Mouse (Mus musculus) intestine, embryonic 16.5 days (tissue): ENCODE measurements around the gene Tpk1. TPM values are rescaled to one million over a fixed set of nuclear protein-coding genes. Genes with fewer than 3 reads are reported as not detected.

Experiments used
- ATAC-seq: fragments of 200-750 bp; cut with Nextera tagmentation; 2 replicates; pipeline ENCODE4 v1.8.0; 2017; ENCODE audit warnings: moderate TSS enrichment, moderate library complexity
- H3K27ac ChIP-seq: fragments of 300-500 bp; sonication (generic); 2 replicates; pipeline ENCODE4 v1.5.1; 2014; ENCODE audit warnings: mild to moderate bottlenecking, low read length
- H3K27me3 ChIP-seq: fragments of 300-500 bp; sonication (generic); replicated peaks from 2 replicates; pipeline ENCODE4 v1.6.1; 2014; ENCODE audit warnings: low read length, control low read depth, mixed read lengths; ENCODE audit not compliant: control insufficient read depth, insufficient read depth
- H3K36me3 ChIP-seq: fragments of 300-500 bp; sonication (generic); 2 replicates; pipeline ENCODE4 v1.6.1; 2014; ENCODE audit warnings: low read length, control low read depth; ENCODE audit not compliant: control insufficient read depth, insufficient read depth
- H3K4me1 ChIP-seq: fragments of 300-500 bp; sonication (generic); 2 replicates; pipeline ENCODE4 v1.6.1; 2014; ENCODE audit warnings: low read length, control low read depth, mixed read lengths; ENCODE audit not compliant: control insufficient read depth, insufficient read depth
- H3K4me2 ChIP-seq: fragments of 300-500 bp; sonication (generic); 2 replicates; pipeline ENCODE4 v1.6.1; 2014; ENCODE audit warnings: low read depth, low read length, control low read depth
- H3K4me3 ChIP-seq: fragments of 300-500 bp; sonication (generic); 2 replicates; pipeline ENCODE4 v1.5.1; 2014; ENCODE audit warnings: mild to moderate bottlenecking, low read length
- H3K9ac ChIP-seq: fragments of 300-500 bp; sonication (generic); 2 replicates; pipeline ENCODE4 v1.6.1; 2014; ENCODE audit warnings: low read depth, low read length
- H3K9me3 ChIP-seq: fragments of 300-500 bp; sonication (generic); 2 replicates; pipeline ENCODE4 v1.6.1; 2016; ENCODE audit warnings: low read length, control low read depth; ENCODE audit not compliant: control insufficient read depth
- WGBS: fragments of 180-500 bp; shearing (Covaris S2); extraction: QIAGEN DNeasy Blood & Tissue Kit; methylation state at CpG from one replicate; pipeline ENCODE4 v1.1.7; 2014; 5-methylcytosine and 5-hydroxymethylcytosine counted together
- polyA plus RNA-seq: library from polyadenylated mRNA; unstranded; fragments of >200 nt; fragmentation: Nextera tagmentation; extraction: Ambion mirVana; gene quantifications from 2 replicates; pipeline ENCODE4 v1.2.1, GENCODE M21; 2015

Tpk1 gene
- polyA plus RNA-seq, 1 experiment from 2014 or later: 25.7 TPM

GRCm38 (mm10) chr6:43475921-43476320, 190.2 kb downstream of the Tpk1 start:
- no peak for ATAC-seq
- Histone ChIP-seq H3K27ac (no peak overlapping the region), H3K4me3 (no peak overlapping the region), H3K4me2 (no peak overlapping the region), H3K9me3 (no peaks in the 10 kb centered on the region), H3K4me1 (no peaks in the 10 kb centered on the region), H3K9ac (no peak overlapping the region), H3K27me3 (no peaks in the 10 kb centered on the region), H3K36me3 (no peaks in the 10 kb centered on the region)

- H3K27me3 ChIP-seq: no peaks in the 10 kb centered on the region
- 86% methylated on average over 1 of the region's 1 CpGs for WGBS
- no peaks in the 10 kb centered on the region for H3K4me1 ChIP-seq
- no peaks in the 10 kb centered on the region for H3K9me3 ChIP-seq
- no peak overlapping the region for H3K9ac ChIP-seq
- H3K4me3 ChIP-seq: no peak overlapping the region
- ATAC-seq: no peak
- no peaks in the 10 kb centered on the region for H3K36me3 ChIP-seq
- H3K27ac ChIP-seq: no peak overlapping the region
- no peak overlapping the region for H3K4me2 ChIP-seq
Observed at GRCm38 (mm10) chr6:43471556-43471955, 194.5 kb downstream of the Tpk1 start.

GRCm38 (mm10) chr6:43468821-43469594, 197.1 kb downstream of the Tpk1 start:
- Histone ChIP-seq H3K27ac (no peak overlapping the region), H3K4me1 (no peaks in the 10 kb centered on the region), H3K9me3 (no peaks in the 10 kb centered on the region), H3K36me3 (0 out of 2 replicates have a peak, but pooled peaks cover 2% of the 10 kb centered on the region), H3K27me3 (no peaks in the 10 kb centered on the region), H3K4me3 (no peak overlapping the region), H3K9ac (no peak overlapping the region), H3K4me2 (no peak overlapping the region)
- 82% methylated on average over 10 of the region's 10 CpGs for WGBS
- ATAC-seq: no peak

GRCm38 (mm10) chr6:43462849-43463369, 203.2 kb downstream of the Tpk1 start:
- no peak overlapping the region for H3K4me2 ChIP-seq
- ATAC-seq: no peak
- no peaks in the 10 kb centered on the region for H3K4me1 ChIP-seq
- H3K4me3 ChIP-seq: no peak overlapping the region
- 0 out of 2 replicates have a peak, but pooled peaks cover 2% of the 10 kb centered on the region for H3K36me3 ChIP-seq
- H3K27me3 ChIP-seq: no peaks in the 10 kb centered on the region
- no peak overlapping the region for H3K9ac ChIP-seq
- H3K27ac ChIP-seq: no peak overlapping the region
- no peaks in the 10 kb centered on the region for H3K9me3 ChIP-seq
- 71% methylated on average over 2 of the region's 2 CpGs for WGBS

- Histone ChIP-seq H3K27ac (no peak overlapping the region), H3K4me2 (no peak overlapping the region), H3K36me3 (0 out of 2 replicates have a peak, but pooled peaks cover 2% of the 10 kb centered on the region), H3K9me3 (no peaks in the 10 kb centered on the region), H3K9ac (no peak overlapping the region), H3K4me1 (no peaks in the 10 kb centered on the region), H3K27me3 (no peaks in the 10 kb centered on the region), H3K4me3 (no peak overlapping the region)
- 73% methylated on average over 2 of the region's 2 CpGs for WGBS
- no peak for ATAC-seq
Observed at GRCm38 (mm10) chr6:43462189-43462848, 203.8 kb downstream of the Tpk1 start.

GRCm38 (mm10) chr6:43459082-43459481, 207.0 kb downstream of the Tpk1 start:
- no peaks in the 10 kb centered on the region for H3K9me3 ChIP-seq
- WGBS: 63% methylated on average over 2 of the region's 2 CpGs

GRCm38 (mm10) chr6:43457989-43458388, 208.1 kb downstream of the Tpk1 start:
- H3K9ac ChIP-seq: no peak overlapping the region
- no peak for ATAC-seq
- no peak overlapping the region for H3K4me3 ChIP-seq
- no peaks in the 10 kb centered on the region for H3K9me3 ChIP-seq
- H3K27me3 ChIP-seq: no peaks in the 10 kb centered on the region
- H3K27ac ChIP-seq: no peak overlapping the region
- WGBS: 92% methylated on average over 2 of the region's 2 CpGs
- no peak overlapping the region for H3K4me2 ChIP-seq
- H3K4me1 ChIP-seq: no peaks in the 10 kb centered on the region
- H3K36me3 ChIP-seq: no peaks in the 10 kb centered on the region

More at GRCm38 (mm10) chr6:43459082-43459481, 207.0 kb downstream of the Tpk1 start:
- no peak for ATAC-seq
- Histone ChIP-seq H3K36me3 (no peaks in the 10 kb centered on the region), H3K4me1 (no peaks in the 10 kb centered on the region), H3K27ac (no peak overlapping the region), H3K27me3 (no peaks in the 10 kb centered on the region), H3K9ac (no peak overlapping the region), H3K4me2 (no peak overlapping the region), H3K4me3 (no peak overlapping the region)

- Histone ChIP-seq H3K27me3 (no peaks in the 10 kb centered on the region), H3K9me3 (no peaks in the 10 kb centered on the region), H3K4me2 (no peak overlapping the region), H3K9ac (no peak overlapping the region), H3K36me3 (no peaks in the 10 kb centered on the region), H3K4me1 (no peaks in the 10 kb centered on the region), H3K27ac (no peak overlapping the region), H3K4me3 (no peak overlapping the region)
- no peak for ATAC-seq
- 67% methylated on average over 2 of the region's 2 CpGs for WGBS
Observed at GRCm38 (mm10) chr6:43449498-43449897, 216.6 kb downstream of the Tpk1 start.

GRCm38 (mm10) chr6:43445856-43446255, 220.2 kb downstream of the Tpk1 start:
- Histone ChIP-seq H3K27me3 (no peaks in the 10 kb centered on the region), H3K4me2 (no peak overlapping the region), H3K9me3 (no peaks in the 10 kb centered on the region), H3K4me3 (no peak overlapping the region), H3K4me1 (no peaks in the 10 kb centered on the region), H3K27ac (no peak overlapping the region), H3K9ac (no peak overlapping the region), H3K36me3 (no peaks in the 10 kb centered on the region)
- WGBS: 85% methylated on average over 2 of the region's 2 CpGs
- ATAC-seq: no peak
